In genomic region chr13:65258175-65258954, GRCm38 (mm10) we compare ENCODE assay signal across 8 mouse cellular contexts. TPM values are rescaled to one million over a fixed set of nuclear protein-coding genes. Genes with fewer than 3 reads are reported as not detected.
DNase-seq lines count a peak whose midpoint lies in the region; ATAC-seq and TF ChIP-seq lines count a peak whose summit lies in the region.

No protein-coding gene starts in this region.

- H3K4me3 ChIP-seq in intestine, postnatal 0 days (ENCODE audit: low read depth, low read length), result peak overlapping the region; percentile 14; the same call in 1 of the 2 replicates
- no peak overlapping the region for H3K4me3 ChIP-seq in liver, embryonic 12.5 days

- H3K4me1 ChIP-seq in intestine, postnatal 0 days (replicated peaks; ENCODE audit: control insufficient read depth, insufficient read depth, low read length), result no peaks in the 10 kb centered on the region
- no peaks in the 10 kb centered on the region for H3K4me1 ChIP-seq in liver, embryonic 12.5 days

- no peak for TF ChIP-seq CTCF in intestine, postnatal 0 days (IDR thresholded peaks at IDR 0.05; ENCODE audit: low read depth)

- whole genome bisulfite sequencing in intestine, postnatal 0 days, result 24% methylated on average over 36 of the region's 36 CpGs
- WGBS in liver, embryonic 12.5 days (ENCODE audit: insufficient replicate concordance), result 22% methylated on average over 36 of the region's 36 CpGs

- no peak overlapping the region for H3K9ac ChIP-seq in intestine, postnatal 0 days (ENCODE audit: low read depth, low read length)
- no peak overlapping the region for H3K9ac ChIP-seq in liver, embryonic 12.5 days

- H3K36me3 ChIP-seq in intestine, postnatal 0 days (ENCODE audit: control insufficient read depth, insufficient read depth), result 0 out of 2 replicates have a peak, but pooled peaks cover 5% of the 10 kb centered on the region
- peaks cover 36% of the 10 kb centered on the region for H3K36me3 ChIP-seq in liver, embryonic 12.5 days

- H3K9me3 ChIP-seq in intestine, postnatal 0 days (ENCODE audit: control insufficient read depth), result peaks cover 28% of the 10 kb centered on the region
- H3K9me3 ChIP-seq in liver, embryonic 12.5 days (replicated peaks), result peaks cover 41% of the 10 kb centered on the region

- no peak overlapping the region for H3K27ac ChIP-seq in intestine, postnatal 0 days (ENCODE audit: low read depth, low read length)
- no peak overlapping the region for H3K27ac ChIP-seq in liver, embryonic 12.5 days

- peak; percentile 86 for ATAC-seq in frontal cortex, adult (ENCODE audit: low TSS enrichment)
- peak; percentile 36 for ATAC-seq in intestine, postnatal 0 days
- peak; percentile 54 for ATAC-seq in liver, embryonic 12.5 days

- DNase-seq in gastrocnemius, postnatal 10 days, result peak; percentile 14
- no peak for DNase-seq in gastrocnemius, postnatal 25 days
- DNase-seq in cerebellum, adult 8-10 months, result peak; percentile 45
- DNase-seq in retina, postnatal 1 day, result peak; percentile 84
- no peak for DNase-seq in thymus, postnatal 0 days (ENCODE audit: low spot score)

- H3K4me2 ChIP-seq in intestine, postnatal 0 days (replicated peaks; ENCODE audit: low read depth), result peak overlapping the region; percentile 48
- peak overlapping the region; percentile 15 for H3K4me2 ChIP-seq in liver, embryonic 12.5 days

- no peaks in the 10 kb centered on the region for H3K27me3 ChIP-seq in intestine, postnatal 0 days (replicated peaks; ENCODE audit: control insufficient read depth, insufficient read depth, low read length)
- H3K27me3 ChIP-seq in liver, embryonic 12.5 days (replicated peaks), result peaks cover 27% of the 10 kb centered on the region

RNA-seq across cellular contexts. Expression of gene Gm10775, which starts 1.0 kb away (rescaled TPM):
- not detected for total RNA-seq in gastrocnemius, postnatal 10 days (2021)
- total RNA-seq in gastrocnemius, postnatal 25 days (2021), result not detected
- polyA plus RNA-seq in intestine, postnatal 0 days (2015; fragmentation: Nextera tagmentation; extraction: Ambion mirVana), result not detected in 2 replicates
- polyA plus RNA-seq in liver, embryonic 12.5 days (2016; fragmentation: Nextera tagmentation; extraction: Ambion mirVana), result not detected in 2 replicates
- polyA plus RNA-seq in thymus, postnatal 0 days (2015; fragmentation: Nextera tagmentation; extraction: Ambion mirVana), result not detected in 2 replicates

RNA-seq across cellular contexts. Expression of gene Zfp369, which starts 20.2 kb away (rescaled TPM):
- total RNA-seq in gastrocnemius, postnatal 10 days (2021), result 10 to 100 TPM in 1 of 2 experiments, 1 to 10 TPM in 1; 9.2 to 12.7 TPM
- total RNA-seq in gastrocnemius, postnatal 25 days (2021), result 10 to 100 TPM in 1 of 2 experiments, 1 to 10 TPM in 1; 8.4 to 10.6 TPM
- polyA plus RNA-seq in intestine, postnatal 0 days (2015; fragmentation: Nextera tagmentation; extraction: Ambion mirVana), result 5.4 and 5.6 TPM in 2 replicates
- polyA plus RNA-seq in liver, embryonic 12.5 days (2016; fragmentation: Nextera tagmentation; extraction: Ambion mirVana), result 6.0 and 6.4 TPM in 2 replicates
- polyA plus RNA-seq in thymus, postnatal 0 days (2015; fragmentation: Nextera tagmentation; extraction: Ambion mirVana), result 12.5 and 15.3 TPM in 2 replicates

RNA-seq across cellular contexts. Expression of gene Nlrp4f, which starts 52.6 kb away (rescaled TPM):
- not detected for total RNA-seq in gastrocnemius, postnatal 10 days (2021)
- not detected for total RNA-seq in gastrocnemius, postnatal 25 days (2021)
- polyA plus RNA-seq in intestine, postnatal 0 days (2015; fragmentation: Nextera tagmentation; extraction: Ambion mirVana), result not detected in 2 replicates
- not detected in 2 replicates for polyA plus RNA-seq in liver, embryonic 12.5 days (2016; fragmentation: Nextera tagmentation; extraction: Ambion mirVana)
- not detected in 2 replicates for polyA plus RNA-seq in thymus, postnatal 0 days (2015; fragmentation: Nextera tagmentation; extraction: Ambion mirVana)

Comparison
In these comparisons a context has a peak if more than half of its experiments do, and no peak if none do; other contexts are left out.
1. DNase-seq: peak in gastrocnemius, postnatal 10 days (single experiment), cerebellum, adult 8-10 months (single experiment) and retina, postnatal 1 day (single experiment); none in gastrocnemius, postnatal 25 days (single experiment) and thymus, postnatal 0 days (single experiment).
2. ATAC-seq: peak in every context shown above with its lines; median percentile 86 in frontal cortex, adult; 54 in liver, embryonic 12.5 days; 36 in intestine, postnatal 0 days.